Mouse (Mus musculus) intestine, postnatal 0 days (tissue): ENCODE measurements at regions not wholly inside any gene's neighbourhood (a gene's known extent, or its start where the extent isn't known, plus 50 kb on each side); places are given as distances from the start of the nearest gene placed in this dataset.

Experiments used
- ATAC-seq: fragments of 200-750 bp; cut with Nextera tagmentation; 2 replicates; pipeline ENCODE4 v1.8.0; 2017; ENCODE audit warnings: mild to moderate bottlenecking, moderate TSS enrichment, moderate library complexity
- H3K27ac ChIP-seq: fragments of 300-500 bp; sonication (generic); 2 replicates; pipeline ENCODE4 v1.5.1; 2014; ENCODE audit warnings: mild to moderate bottlenecking, low read depth, low read length, moderate library complexity
- H3K27me3 ChIP-seq: fragments of 300-500 bp; sonication (generic); replicated peaks from 2 replicates; pipeline ENCODE4 v1.6.1; 2014; ENCODE audit warnings: low read length, mixed read lengths; ENCODE audit not compliant: control insufficient read depth, insufficient read depth
- H3K36me3 ChIP-seq: fragments of 300-500 bp; sonication (generic); 2 replicates; pipeline ENCODE4 v1.6.1; 2014; ENCODE audit warnings: mild to moderate bottlenecking, moderate library complexity; ENCODE audit not compliant: control insufficient read depth, insufficient read depth
- H3K4me1 ChIP-seq: fragments of 300-500 bp; sonication (generic); replicated peaks from 2 replicates; pipeline ENCODE4 v1.6.1; 2014; ENCODE audit warnings: antibody characterized with exemption, low read length, mixed read lengths; ENCODE audit not compliant: control insufficient read depth, insufficient read depth
- H3K4me2 ChIP-seq: fragments of 300-500 bp; sonication (generic); replicated peaks from 2 replicates; pipeline ENCODE4 v1.6.1; 2014; ENCODE audit warnings: low read depth, mild to moderate bottlenecking, moderate library complexity
- H3K4me3 ChIP-seq: fragments of 300-500 bp; sonication (generic); 2 replicates; pipeline ENCODE4 v1.5.1; 2014; ENCODE audit warnings: low read depth, low read length
- H3K9ac ChIP-seq: fragments of 300-500 bp; sonication (generic); 2 replicates; pipeline ENCODE4 v1.6.1; 2014; ENCODE audit warnings: mild to moderate bottlenecking, low read depth, low read length
- H3K9me3 ChIP-seq: fragments of 300-500 bp; sonication (generic); 2 replicates; pipeline ENCODE4 v1.6.1; 2016; ENCODE audit warnings: mixed run types; ENCODE audit not compliant: control insufficient read depth
- CTCF ChIP-seq: sonication (generic); IDR thresholded peaks from 2 replicates; pipeline ENCODE4 v1.5.1; 2016; ENCODE audit warnings: low read depth, mild to moderate bottlenecking, control low read depth, antibody characterized with exemption, moderate library complexity
- WGBS: fragments of 180-500 bp; shearing (Covaris S2); extraction: QIAGEN DNeasy Blood & Tissue Kit; methylation state at CpG from one replicate; pipeline ENCODE4 v1.1.7; 2014; 5-methylcytosine and 5-hydroxymethylcytosine counted together

DNA sequence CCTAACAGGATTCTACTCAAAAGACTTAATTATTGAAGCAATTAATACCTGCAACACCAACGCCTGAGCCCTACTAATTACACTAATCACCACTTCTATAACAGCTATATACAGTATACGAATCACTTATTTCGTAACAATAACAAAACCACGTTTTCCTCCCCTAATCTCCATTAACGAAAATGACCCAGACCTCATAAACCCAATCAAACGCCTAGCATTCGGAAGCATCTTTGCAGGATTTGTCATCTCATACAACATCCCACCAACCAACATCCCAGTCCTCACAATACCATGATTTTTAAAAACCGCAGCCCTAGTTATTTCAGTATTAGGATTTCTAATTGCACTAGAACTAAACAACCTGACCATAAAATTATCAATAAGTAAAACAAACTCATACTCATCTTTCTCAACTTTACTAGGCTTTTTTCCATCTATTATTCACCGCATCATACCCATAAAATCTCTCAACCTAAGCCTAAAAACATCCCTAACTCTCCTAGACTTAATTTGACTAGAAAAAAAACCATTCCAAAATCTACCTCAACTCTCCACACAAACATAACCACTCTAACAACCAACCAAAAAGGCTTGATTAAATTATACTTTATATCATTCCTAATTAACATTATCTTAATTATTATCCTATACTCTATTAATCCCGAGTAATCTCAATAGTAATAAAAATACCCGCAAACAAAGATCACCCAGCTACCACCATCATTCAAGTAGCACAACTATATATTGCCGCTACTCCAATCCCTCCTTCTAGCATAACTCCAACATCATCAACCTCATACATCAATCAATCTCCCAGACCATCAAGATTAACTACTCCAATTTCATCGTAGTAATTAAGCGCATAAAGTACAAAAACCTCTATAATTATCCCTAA is 830.9 kb upstream of the Tyrp1 start:
- peak; percentile 100 for ATAC-seq
- 90% methylated on average over 14 of the region's 14 CpGs for WGBS
- H3K4me1 ChIP-seq, result no peaks in the 10 kb centered on the region
- no peak for TF ChIP-seq CTCF
- no peak overlapping the region for H3K9ac ChIP-seq
- no peaks in the 10 kb centered on the region for H3K9me3 ChIP-seq
- no peak overlapping the region for H3K4me2 ChIP-seq
- no peak overlapping the region for H3K4me3 ChIP-seq
- H3K27me3 ChIP-seq, result no peaks in the 10 kb centered on the region
- H3K27ac ChIP-seq, result no peak overlapping the region
- H3K36me3 ChIP-seq, result no peaks in the 10 kb centered on the region

DNA sequence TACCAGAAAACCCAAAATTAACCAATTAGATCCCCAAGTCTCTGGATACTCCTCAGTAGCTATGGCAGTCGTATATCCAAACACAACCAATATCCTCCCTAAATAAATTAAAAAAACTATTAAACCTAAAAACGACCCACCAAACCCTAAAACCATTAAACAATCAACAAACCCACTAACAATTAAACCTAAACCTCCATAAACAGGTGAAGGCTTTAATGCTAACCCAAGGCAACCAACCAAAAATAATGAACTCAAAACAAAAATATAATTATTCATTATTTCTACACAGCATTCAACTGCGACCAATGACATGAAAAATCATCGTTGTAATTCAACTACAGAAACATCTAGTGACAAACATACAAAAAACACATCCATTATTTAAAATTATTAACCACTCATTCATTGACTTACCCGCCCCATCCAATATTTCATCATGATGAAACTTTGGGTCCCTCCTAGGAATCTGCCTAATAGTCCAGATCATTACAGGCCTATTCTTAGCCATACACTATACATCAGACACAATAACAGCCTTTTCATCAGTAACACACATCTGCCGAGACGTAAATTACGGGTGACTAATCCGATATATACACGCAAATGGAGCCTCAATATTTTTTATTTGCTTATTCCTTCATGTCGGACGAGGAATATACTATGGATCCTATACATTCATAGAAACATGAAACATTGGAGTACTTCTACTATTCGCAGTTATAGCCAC is 830.1 kb upstream of the Tyrp1 start:
- Histone ChIP-seq H3K4me1 (no peaks in the 10 kb centered on the region), H3K27me3 (no peaks in the 10 kb centered on the region), H3K9me3 (no peaks in the 10 kb centered on the region), H3K36me3 (no peaks in the 10 kb centered on the region), H3K4me3 (no peak overlapping the region), H3K27ac (no peak overlapping the region), H3K4me2 (no peak overlapping the region), H3K9ac (no peak overlapping the region)
- no peak for TF ChIP-seq CTCF
- ATAC-seq, result peak; percentile 92
- WGBS, result 81% methylated on average over 13 of the region's 13 CpGs

DNA sequence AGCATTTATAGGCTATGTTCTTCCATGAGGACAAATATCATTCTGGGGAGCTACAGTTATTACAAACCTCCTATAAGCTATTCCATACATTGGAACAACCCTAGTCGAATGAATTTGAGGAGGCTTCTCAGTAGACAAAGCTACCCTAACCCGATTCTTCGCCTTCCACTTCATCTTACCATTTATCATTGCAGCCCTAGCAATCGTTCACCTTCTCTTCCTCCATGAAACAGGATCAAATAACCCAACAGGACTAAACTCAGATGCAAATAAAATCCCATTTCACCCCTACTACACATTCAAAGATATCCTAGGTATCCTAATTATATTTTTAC is 829.6 kb upstream of the Tyrp1 start:
- H3K27ac ChIP-seq, result no peak overlapping the region
- WGBS, result 88% methylated on average over 4 of the region's 4 CpGs
- no peak overlapping the region for H3K4me3 ChIP-seq
- H3K9me3 ChIP-seq, result no peaks in the 10 kb centered on the region
- H3K4me1 ChIP-seq, result no peaks in the 10 kb centered on the region
- no peak for ATAC-seq
- no peak overlapping the region for H3K4me2 ChIP-seq
- H3K27me3 ChIP-seq, result no peaks in the 10 kb centered on the region
- no peak overlapping the region for H3K9ac ChIP-seq
- no peaks in the 10 kb centered on the region for H3K36me3 ChIP-seq
- TF ChIP-seq CTCF, result no peak

DNA sequence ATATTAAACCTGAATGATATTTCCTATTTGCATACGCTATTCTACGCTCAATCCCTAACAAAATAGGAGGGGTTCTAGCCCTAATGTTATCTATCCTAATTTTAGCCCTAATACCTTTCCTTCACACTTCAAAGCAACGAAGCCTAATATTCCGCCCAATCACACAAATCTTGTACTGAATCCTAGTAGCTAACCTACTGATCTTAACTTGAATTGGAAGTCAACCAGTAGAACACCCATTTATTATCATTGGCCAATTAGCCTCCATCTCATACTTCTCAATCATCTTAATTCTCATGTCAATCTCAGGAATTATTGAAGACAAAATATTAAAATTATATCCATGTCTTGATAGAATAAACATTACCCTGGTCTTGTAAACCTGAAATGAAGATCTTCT is 829.1 kb upstream of the Tyrp1 start:
- Histone ChIP-seq H3K27me3 (no peaks in the 10 kb centered on the region), H3K9me3 (no peaks in the 10 kb centered on the region), H3K9ac (no peak overlapping the region), H3K4me2 (no peak overlapping the region), H3K36me3 (no peaks in the 10 kb centered on the region), H3K4me3 (no peak overlapping the region), H3K4me1 (no peaks in the 10 kb centered on the region), H3K27ac (no peak overlapping the region)
- no peak for TF ChIP-seq CTCF
- ATAC-seq, result no peak
- 91% methylated on average over 4 of the region's 4 CpGs for WGBS

DNA sequence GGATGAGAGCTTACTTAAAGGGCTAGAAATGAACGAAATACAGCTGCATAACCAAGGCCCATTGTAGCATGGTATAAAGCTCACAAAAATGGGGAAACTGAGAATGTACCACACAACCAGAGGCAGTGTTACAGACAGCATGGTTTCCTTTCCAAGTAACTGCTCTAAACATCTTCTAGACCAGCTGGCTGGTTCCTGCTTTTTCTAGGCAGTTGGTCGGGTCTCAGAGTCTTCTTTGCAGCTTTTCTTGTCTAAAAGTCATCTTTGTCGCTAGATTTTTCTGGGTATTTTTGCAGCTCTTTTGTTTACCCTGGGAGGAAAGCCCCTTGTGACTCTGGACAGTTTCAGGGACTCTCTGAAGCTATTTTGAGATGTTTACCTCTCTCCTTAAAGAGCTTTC is 806.0 kb upstream of the Tyrp1 start:
- H3K27me3 ChIP-seq, result no peaks in the 10 kb centered on the region
- TF ChIP-seq CTCF, result no peak
- ATAC-seq, result no peak
- H3K36me3 ChIP-seq, result no peaks in the 10 kb centered on the region
- no peak overlapping the region for H3K4me2 ChIP-seq
- H3K4me3 ChIP-seq, result no peak overlapping the region
- no peak overlapping the region for H3K9ac ChIP-seq
- H3K27ac ChIP-seq, result no peak overlapping the region
- H3K4me1 ChIP-seq, result no peaks in the 10 kb centered on the region
- WGBS, result 43% methylated on average over 3 of the region's 3 CpGs
- H3K9me3 ChIP-seq, result no peaks in the 10 kb centered on the region

DNA sequence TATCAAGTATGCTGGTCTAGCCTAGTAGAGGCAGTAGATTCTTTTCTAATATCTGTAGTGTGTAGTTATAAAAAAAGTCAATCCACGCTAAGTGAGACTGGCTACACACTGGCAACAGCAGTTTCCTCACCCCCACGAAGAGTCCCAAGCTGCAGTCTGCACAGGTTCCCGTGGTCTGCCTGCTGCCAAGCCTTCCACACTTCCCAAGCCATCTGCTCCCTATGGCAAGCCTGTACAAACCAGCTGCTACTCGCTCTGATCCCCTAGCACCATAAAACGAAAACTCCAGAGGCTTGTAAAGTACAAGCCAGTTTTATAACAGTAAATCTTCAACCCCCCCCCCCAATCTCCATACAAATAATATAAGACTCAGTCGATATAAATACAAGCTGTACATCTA is 786.0 kb upstream of the Tyrp1 start:
- no peaks in the 10 kb centered on the region for H3K36me3 ChIP-seq
- H3K9me3 ChIP-seq, result no peaks in the 10 kb centered on the region
- 74% methylated on average over 6 of the region's 6 CpGs for WGBS
- no peak for TF ChIP-seq CTCF
- H3K4me2 ChIP-seq, result no peak overlapping the region
- no peak overlapping the region for H3K4me3 ChIP-seq
- H3K9ac ChIP-seq, result no peak overlapping the region
- no peaks in the 10 kb centered on the region for H3K27me3 ChIP-seq
- no peaks in the 10 kb centered on the region for H3K4me1 ChIP-seq
- ATAC-seq, result no peak
- no peak overlapping the region for H3K27ac ChIP-seq
